Mouse (Mus musculus): ENCODE results near the gene Erbb3. TPM values are rescaled to one million over a fixed set of nuclear protein-coding genes. Genes with fewer than 3 reads are reported as not detected.
A peak's percentile ranks its signal among the peaks of the same experiment; 100 is the strongest.
"Not testable (repeated sequence)": the region's sequence is repeated elsewhere in the genome, so short reads cannot be mapped to it uniquely, and the experiment has no call there.

Erbb3 gene
- polyA plus RNA-seq, 1 experiment from 2014 or later, result 3.5 TPM

- Histone ChIP-seq H3K9me3 (no peaks in the 10 kb centered on the region), H3K4me3 (no peak overlapping the region), H3K9ac (no peak overlapping the region), H3K27ac (no peak overlapping the region), H3K27me3 (no peaks in the 10 kb centered on the region), H3K36me3 (peaks cover 29% of the 10 kb centered on the region), H3K4me2 (no peak overlapping the region), H3K4me1 (replicated peaks) (peaks cover 12% of the 10 kb centered on the region)
- WGBS, result 84% methylated on average over 4 of the region's 4 CpGs
- ATAC-seq (ENCODE audit: low FRiP score), result no peak
Observed at GRCm38 (mm10) chr10:128622702-128623101, 33.2 kb upstream of the Erbb3 start.

DNA sequence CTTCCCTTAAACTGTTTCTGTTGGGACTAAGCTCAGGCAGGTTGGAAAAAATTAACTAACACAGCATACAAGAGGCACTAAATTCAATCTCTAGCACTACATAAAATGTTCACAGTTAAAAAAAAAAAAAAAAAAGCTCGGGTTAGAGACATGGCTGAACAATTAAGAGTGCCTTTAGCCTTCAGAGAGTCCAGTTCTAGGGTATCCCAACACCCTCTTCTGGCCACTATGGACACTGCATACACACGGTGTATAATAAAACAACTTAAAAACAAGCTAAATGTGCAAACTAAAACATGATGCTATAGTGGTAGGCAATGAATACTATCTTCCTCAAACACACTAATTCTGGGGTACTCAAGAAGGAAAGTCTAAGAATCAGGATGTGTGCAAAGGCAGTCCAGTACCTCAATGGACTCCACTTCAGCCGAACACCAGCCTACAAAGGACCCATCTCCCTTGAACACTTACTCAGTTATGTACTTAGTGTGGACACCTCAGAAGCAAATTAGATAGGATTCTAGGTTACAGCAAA is 32.6 kb upstream of the Erbb3 start:
- Histone ChIP-seq H3K27ac (no peak overlapping the region), H3K4me3 (no peak overlapping the region), H3K4me1 (replicated peaks) (peaks cover 12% of the 10 kb centered on the region), H3K4me2 (no peak overlapping the region), H3K27me3 (no peaks in the 10 kb centered on the region), H3K9ac (no peak overlapping the region), H3K9me3 (no peaks in the 10 kb centered on the region), H3K36me3 (peaks cover 29% of the 10 kb centered on the region)
- 81% methylated on average over 3 of the region's 3 CpGs for WGBS
- ATAC-seq (ENCODE audit: low FRiP score), result no peak

GRCm38 (mm10) chr10:128620241-128620640 is 30.8 kb upstream of the Erbb3 start:
- Histone ChIP-seq H3K9ac (no peak overlapping the region), H3K4me3 (no peak overlapping the region), H3K27me3 (no peaks in the 10 kb centered on the region), H3K4me1 (replicated peaks) (peaks cover 6% of the 10 kb centered on the region), H3K9me3 (no peaks in the 10 kb centered on the region), H3K27ac (no peak overlapping the region), H3K4me2 (no peak overlapping the region), H3K36me3 (peaks cover 29% of the 10 kb centered on the region)
- no peak for ATAC-seq (ENCODE audit: low FRiP score)

DNA sequence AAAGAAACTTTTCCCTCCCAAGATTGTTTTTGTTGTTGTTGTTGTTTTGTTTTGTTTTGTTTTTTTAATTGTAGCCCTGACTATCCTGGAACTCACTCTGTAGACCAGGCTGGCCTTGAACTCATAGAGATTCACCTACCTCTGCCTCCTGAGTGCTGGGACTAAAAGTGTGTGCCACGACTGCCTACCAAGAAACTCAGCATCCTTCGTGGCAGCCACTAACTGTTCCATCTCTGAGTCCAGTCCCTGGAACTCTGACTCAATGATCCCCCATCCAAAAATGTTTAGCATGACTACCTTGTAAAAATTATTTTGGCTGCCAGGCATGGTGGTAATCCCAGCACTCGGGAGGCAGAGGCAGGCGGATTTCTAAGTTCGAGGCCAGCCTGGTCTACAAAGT is 29.7 kb upstream of the Erbb3 start:
- WGBS, result 91% methylated on average over 5 of the region's 5 CpGs
- H3K36me3 ChIP-seq, result peaks cover 19% of the 10 kb centered on the region
- not testable (repeated sequence) for H3K9ac ChIP-seq; H3K4me1 ChIP-seq (replicated peaks); H3K27ac ChIP-seq; H3K27me3 ChIP-seq; ATAC-seq (ENCODE audit: low FRiP score); H3K4me3 ChIP-seq; H3K4me2 ChIP-seq; H3K9me3 ChIP-seq

DNA sequence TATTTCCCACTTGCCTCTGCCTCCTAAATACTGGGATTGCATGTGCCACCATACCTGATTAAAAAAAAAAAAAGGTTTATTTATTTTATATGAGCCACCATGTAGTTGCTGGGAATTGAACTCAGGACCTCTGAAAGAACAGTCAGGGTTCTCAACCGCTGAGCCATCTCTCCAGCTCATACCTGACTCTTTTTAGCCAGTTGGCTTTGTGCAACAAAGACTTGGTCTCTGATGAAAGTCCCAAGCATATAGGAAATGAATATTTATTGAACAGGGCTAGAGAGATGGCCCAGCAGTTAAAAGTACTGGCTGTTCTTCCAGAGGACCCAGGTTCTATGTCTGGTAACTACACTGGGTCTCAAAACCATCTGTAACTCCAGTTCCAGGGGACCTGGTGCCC is 29.1 kb upstream of the Erbb3 start:
- ATAC-seq (ENCODE audit: low FRiP score), result no peak
- no peak overlapping the region for H3K4me2 ChIP-seq
- 0 out of 2 replicates have a peak, but pooled peaks cover 5% of the 10 kb centered on the region for H3K27me3 ChIP-seq
- no peak overlapping the region for H3K27ac ChIP-seq
- peaks cover 13% of the 10 kb centered on the region for H3K36me3 ChIP-seq
- H3K4me1 ChIP-seq (replicated peaks), result no peaks in the 10 kb centered on the region
- no peak overlapping the region for H3K4me3 ChIP-seq
- no peaks in the 10 kb centered on the region for H3K9me3 ChIP-seq
- WGBS, result 79% methylated on average over 1 of the region's 1 CpGs
- H3K9ac ChIP-seq, result no peak overlapping the region

DNA sequence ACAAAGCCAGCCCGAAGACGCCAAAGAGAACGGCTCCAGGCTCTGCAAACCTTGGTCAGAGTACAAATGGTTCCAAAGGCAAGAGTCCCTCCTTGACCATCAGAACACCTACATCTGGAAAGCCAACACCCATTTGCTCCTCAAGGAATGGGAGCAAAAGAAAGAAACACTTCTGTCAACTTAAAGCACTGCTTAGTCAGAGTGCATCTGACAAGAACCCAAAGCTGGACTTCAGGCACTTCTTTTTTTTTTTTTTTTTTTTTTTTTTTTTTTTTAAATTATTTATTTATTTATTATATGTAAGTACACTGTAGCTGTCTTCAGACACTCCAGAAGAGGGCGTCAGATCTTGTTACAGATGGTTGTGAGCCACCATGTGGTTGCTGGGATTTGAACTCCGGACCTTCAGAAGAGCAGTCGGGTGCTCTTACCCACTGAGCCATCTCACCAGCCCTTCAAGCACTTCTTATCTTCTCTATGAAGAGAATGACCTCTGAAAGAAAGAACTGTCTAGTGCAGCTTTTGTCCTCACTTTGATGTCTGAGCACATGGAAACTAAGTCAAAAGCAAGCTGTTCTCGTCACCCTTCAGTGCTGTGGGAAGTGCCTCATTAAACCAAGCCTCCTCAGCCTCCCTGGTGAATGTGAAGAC is 26.5 kb upstream of the Erbb3 start:
- WGBS, result 90% methylated on average over 6 of the region's 7 CpGs
- not testable (repeated sequence) for H3K4me3 ChIP-seq; H3K36me3 ChIP-seq; H3K9ac ChIP-seq; ATAC-seq (ENCODE audit: low FRiP score); H3K4me2 ChIP-seq; H3K27me3 ChIP-seq; H3K4me1 ChIP-seq (replicated peaks); H3K9me3 ChIP-seq; H3K27ac ChIP-seq

- no peak overlapping the region for H3K4me3 ChIP-seq
- ATAC-seq (ENCODE audit: low FRiP score), result no peak
- H3K9ac ChIP-seq, result no peak overlapping the region
- H3K4me1 ChIP-seq (replicated peaks), result 0 out of 2 replicates have a peak, but pooled peaks cover 3% of the 10 kb centered on the region
- no peak overlapping the region for H3K4me2 ChIP-seq
- H3K9me3 ChIP-seq, result no peaks in the 10 kb centered on the region
- no peak overlapping the region for H3K27ac ChIP-seq
- no peaks in the 10 kb centered on the region for H3K36me3 ChIP-seq
- 0 out of 2 replicates have a peak, but pooled peaks cover 5% of the 10 kb centered on the region for H3K27me3 ChIP-seq
- WGBS, result 62% methylated on average over 3 of the region's 3 CpGs
Observed at GRCm38 (mm10) chr10:128614934-128615333, 25.5 kb upstream of the Erbb3 start.

GRCm38 (mm10) chr10:128613820-128614219 is 24.4 kb upstream of the Erbb3 start:
- not testable (repeated sequence) for H3K9me3 ChIP-seq; ATAC-seq (ENCODE audit: low FRiP score); H3K27me3 ChIP-seq; H3K9ac ChIP-seq; H3K4me1 ChIP-seq (replicated peaks); H3K36me3 ChIP-seq; H3K4me3 ChIP-seq; H3K27ac ChIP-seq; H3K4me2 ChIP-seq
- WGBS, result 72% methylated on average over 4 of the region's 4 CpGs

GRCm38 (mm10) chr10:128613154-128613440 is 23.6 kb upstream of the Erbb3 start:
- H3K36me3 ChIP-seq, result no peaks in the 10 kb centered on the region
- no peaks in the 10 kb centered on the region for H3K9me3 ChIP-seq
- no peak overlapping the region for H3K4me2 ChIP-seq
- WGBS, result 38% methylated on average over 6 of the region's 6 CpGs
- H3K27me3 ChIP-seq, result 0 out of 2 replicates have a peak, but pooled peaks cover 5% of the 10 kb centered on the region
- no peak overlapping the region for H3K4me3 ChIP-seq
- H3K4me1 ChIP-seq (replicated peaks), result 0 out of 2 replicates have a peak, but pooled peaks cover 3% of the 10 kb centered on the region
- no peak for ATAC-seq (ENCODE audit: low FRiP score)
- H3K9ac ChIP-seq, result no peak overlapping the region
- H3K27ac ChIP-seq, result no peak overlapping the region

GRCm38 (mm10) chr10:128612433-128613153 is 23.1 kb upstream of the Erbb3 start:
- WGBS, result 17% methylated on average over 16 of the region's 16 CpGs
- ATAC-seq (ENCODE audit: low FRiP score), result peak; percentile 10; the same call in 1 of the 2 replicates

DNA sequence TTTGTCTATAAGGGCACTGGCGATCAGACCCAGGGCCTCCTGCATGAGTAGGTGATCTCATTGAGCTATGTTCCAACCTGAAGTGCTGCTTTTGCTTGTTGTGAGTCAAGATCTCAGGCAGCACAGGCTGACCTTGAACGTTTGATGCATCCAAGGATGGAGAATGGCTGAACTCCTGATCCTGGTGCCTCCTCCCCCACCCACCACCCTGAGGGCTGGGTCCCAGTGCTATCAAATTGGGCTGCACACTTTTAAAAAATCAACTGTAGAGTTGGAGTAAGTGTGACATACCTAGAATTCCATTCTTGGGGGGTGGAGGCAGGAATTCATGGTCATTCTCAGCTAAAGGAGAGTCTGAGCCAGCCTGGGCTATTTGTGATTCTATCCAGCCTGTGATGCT is 17.0 kb upstream of the Erbb3 start:
- Histone ChIP-seq H3K9ac (no peak overlapping the region), H3K27me3 (no peaks in the 10 kb centered on the region), H3K4me2 (no peak overlapping the region), H3K36me3 (no peaks in the 10 kb centered on the region), H3K27ac (no peak overlapping the region), H3K4me3 (no peak overlapping the region), H3K9me3 (no peaks in the 10 kb centered on the region), H3K4me1 (replicated peaks) (no peaks in the 10 kb centered on the region)
- ATAC-seq (ENCODE audit: low FRiP score), result no peak
- WGBS, result 44% methylated on average over 2 of the region's 2 CpGs

More at GRCm38 (mm10) chr10:128612433-128613153, 23.1 kb upstream of the Erbb3 start:
- no peaks in the 10 kb centered on the region for H3K9me3 ChIP-seq
- H3K4me2 ChIP-seq, result no peak overlapping the region
- H3K9ac ChIP-seq, result no peak overlapping the region
- 0 out of 2 replicates have a peak, but pooled peaks cover 5% of the 10 kb centered on the region for H3K27me3 ChIP-seq
- H3K4me3 ChIP-seq, result no peak overlapping the region
- H3K4me1 ChIP-seq (replicated peaks), result 0 out of 2 replicates have a peak, but pooled peaks cover 3% of the 10 kb centered on the region
- no peaks in the 10 kb centered on the region for H3K36me3 ChIP-seq
- H3K27ac ChIP-seq, result no peak overlapping the region

DNA sequence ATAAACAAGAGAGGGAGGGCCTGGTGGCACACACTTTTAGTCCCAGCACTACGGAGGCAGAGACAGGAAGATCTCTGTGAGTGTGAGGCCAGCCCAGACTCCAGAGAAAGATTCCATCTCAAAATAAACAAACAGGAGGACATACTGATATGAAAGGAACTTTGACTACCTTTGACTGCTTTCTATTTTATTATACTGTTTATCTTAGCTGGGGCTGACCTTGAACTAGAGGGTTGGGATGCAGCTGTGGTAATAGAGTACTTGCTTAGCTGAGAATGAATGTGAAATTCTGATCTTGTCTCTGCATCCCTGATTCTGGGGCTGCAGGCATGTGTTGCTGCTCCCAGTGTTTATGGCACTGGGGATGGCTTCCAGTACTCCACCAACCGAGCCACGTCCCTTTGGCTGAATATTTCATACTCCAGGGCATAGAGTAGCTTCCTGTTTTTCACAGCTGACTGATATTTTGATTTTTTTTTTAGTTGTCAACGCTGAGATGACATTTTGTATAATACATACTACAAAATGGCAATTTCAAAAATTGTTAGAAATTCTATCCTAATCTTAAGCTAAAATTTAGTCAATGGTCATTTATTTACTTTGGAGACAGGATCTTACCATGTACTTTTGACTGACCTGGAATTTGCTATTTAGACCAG is 13.1 kb upstream of the Erbb3 start:
- H3K9ac ChIP-seq, result no peak overlapping the region
- H3K4me3 ChIP-seq, result no peak overlapping the region
- no peaks in the 10 kb centered on the region for H3K9me3 ChIP-seq
- H3K27ac ChIP-seq, result no peak overlapping the region
- ATAC-seq (ENCODE audit: low FRiP score), result no peak
- H3K27me3 ChIP-seq, result no peaks in the 10 kb centered on the region
- no peaks in the 10 kb centered on the region for H3K4me1 ChIP-seq (replicated peaks)
- H3K36me3 ChIP-seq, result no peaks in the 10 kb centered on the region
- WGBS, result 87% methylated on average over 4 of the region's 4 CpGs
- H3K4me2 ChIP-seq, result no peak overlapping the region
